Mouse (Mus musculus): ENCODE measurements at regions not wholly inside any gene's neighbourhood (a gene's known extent, or its start where the extent isn't known, plus 50 kb on each side); places are given as distances from the start of the nearest gene placed in this dataset.

- Histone ChIP-seq H3K4me1 (ENCODE audit: insufficient read depth, low read length) (0 out of 2 replicates have a peak, but pooled peaks cover 5% of the 10 kb centered on the region), H3K9me3 (ENCODE audit: low read length) (no peaks in the 10 kb centered on the region), H3K4me3 (ENCODE audit: low read length) (no peak overlapping the region), H3K27me3 (ENCODE audit: insufficient read depth, low read length) (no peaks in the 10 kb centered on the region), H3K36me3 (ENCODE audit: insufficient read depth, low read length) (no peaks in the 10 kb centered on the region), H3K4me2 (ENCODE audit: low read depth, low read length) (no peak overlapping the region), H3K27ac (no peak overlapping the region), H3K9ac (replicated peaks; ENCODE audit: low read length) (no peak overlapping the region)
- TF ChIP-seq CTCF (IDR thresholded peaks at IDR 0.05; ENCODE audit: low read depth): no peak
- no peak for DNase-seq (ENCODE audit: low spot score)
- no peak for ATAC-seq
- WGBS: 87% methylated on average over 3 of the region's 3 CpGs
Measured at GRCm38 (mm10) chr1:189499703-189500102, 97.6 kb upstream of the Kcnk2 start.

- no peak overlapping the region for H3K4me3 ChIP-seq (ENCODE audit: low read length)
- no peaks in the 10 kb centered on the region for H3K36me3 ChIP-seq (ENCODE audit: insufficient read depth, low read length)
- H3K4me1 ChIP-seq (ENCODE audit: insufficient read depth, low read length): 0 out of 2 replicates have a peak, but pooled peaks cover 5% of the 10 kb centered on the region
- TF ChIP-seq CTCF (IDR thresholded peaks at IDR 0.05; ENCODE audit: low read depth): no peak
- no peaks in the 10 kb centered on the region for H3K27me3 ChIP-seq (ENCODE audit: insufficient read depth, low read length)
- no peak overlapping the region for H3K27ac ChIP-seq
- DNase-seq (ENCODE audit: low spot score): no peak
- no peaks in the 10 kb centered on the region for H3K9me3 ChIP-seq (ENCODE audit: low read length)
- H3K4me2 ChIP-seq (ENCODE audit: low read depth, low read length): no peak overlapping the region
- H3K9ac ChIP-seq (replicated peaks; ENCODE audit: low read length): no peak overlapping the region
- ATAC-seq: no peak
- 74% methylated on average over 4 of the region's 4 CpGs for whole genome bisulfite sequencing
Measured at GRCm38 (mm10) chr1:189499141-189499540, 97.1 kb upstream of the Kcnk2 start.

GRCm38 (mm10) chr1:189497031-189497430 is 95.0 kb upstream of the Kcnk2 start:
- no peak for ATAC-seq

GRCm38 (mm10) chr1:189495386-189496150 is 93.5 kb upstream of the Kcnk2 start:
- H3K9me3 ChIP-seq (ENCODE audit: low read length): no peaks in the 10 kb centered on the region
- no peak for TF ChIP-seq CTCF (IDR thresholded peaks at IDR 0.05; ENCODE audit: low read depth)
- ATAC-seq: peak; percentile 45; the same call in 1 of the 2 replicates
- H3K9ac ChIP-seq (replicated peaks; ENCODE audit: low read length): no peak overlapping the region
- DNase-seq (ENCODE audit: low spot score): peak; percentile 49
- H3K4me1 ChIP-seq (ENCODE audit: insufficient read depth, low read length): 0 out of 2 replicates have a peak, but pooled peaks cover 5% of the 10 kb centered on the region
- H3K27me3 ChIP-seq (ENCODE audit: insufficient read depth, low read length): no peaks in the 10 kb centered on the region
- H3K4me2 ChIP-seq (ENCODE audit: low read depth, low read length): no peak overlapping the region
- H3K4me3 ChIP-seq (ENCODE audit: low read length): no peak overlapping the region
- H3K36me3 ChIP-seq (ENCODE audit: insufficient read depth, low read length): no peaks in the 10 kb centered on the region
- 0 out of 2 replicates have a peak overlapping the region, but pooled peaks have one; percentile 5 for H3K27ac ChIP-seq
- 66% methylated on average over 11 of the region's 11 CpGs for WGBS

More at GRCm38 (mm10) chr1:189497031-189497430, 95.0 kb upstream of the Kcnk2 start:
- H3K4me3 ChIP-seq (ENCODE audit: low read length): no peak overlapping the region
- H3K4me1 ChIP-seq (ENCODE audit: insufficient read depth, low read length): 0 out of 2 replicates have a peak, but pooled peaks cover 5% of the 10 kb centered on the region
- no peaks in the 10 kb centered on the region for H3K9me3 ChIP-seq (ENCODE audit: low read length)
- H3K36me3 ChIP-seq (ENCODE audit: insufficient read depth, low read length): no peaks in the 10 kb centered on the region
- WGBS: 60% methylated on average over 9 of the region's 9 CpGs
- no peaks in the 10 kb centered on the region for H3K27me3 ChIP-seq (ENCODE audit: insufficient read depth, low read length)
- peak; percentile 47 for DNase-seq (ENCODE audit: low spot score)
- no peak overlapping the region for H3K9ac ChIP-seq (replicated peaks; ENCODE audit: low read length)
- H3K4me2 ChIP-seq (ENCODE audit: low read depth, low read length): no peak overlapping the region
- no peak for TF ChIP-seq CTCF (IDR thresholded peaks at IDR 0.05; ENCODE audit: low read depth)
- no peak overlapping the region for H3K27ac ChIP-seq

GRCm38 (mm10) chr1:189494896-189495295 is 92.8 kb upstream of the Kcnk2 start:
- Histone ChIP-seq H3K4me1 (ENCODE audit: insufficient read depth, low read length) (0 out of 2 replicates have a peak, but pooled peaks cover 5% of the 10 kb centered on the region), H3K4me2 (ENCODE audit: low read depth, low read length) (no peak overlapping the region), H3K27me3 (ENCODE audit: insufficient read depth, low read length) (no peaks in the 10 kb centered on the region), H3K4me3 (ENCODE audit: low read length) (no peak overlapping the region), H3K9ac (replicated peaks; ENCODE audit: low read length) (no peak overlapping the region), H3K9me3 (ENCODE audit: low read length) (no peaks in the 10 kb centered on the region), H3K36me3 (ENCODE audit: insufficient read depth, low read length) (no peaks in the 10 kb centered on the region), H3K27ac (no peak overlapping the region; the same call in 1 of the 2 replicates)
- ATAC-seq (no peak), DNase-seq (ENCODE audit: low spot score) (peak; percentile 10)
- WGBS: 33% methylated on average over 11 of the region's 11 CpGs
- TF ChIP-seq CTCF (IDR thresholded peaks at IDR 0.05; ENCODE audit: low read depth): no peak

- Histone ChIP-seq H3K27ac (no peak overlapping the region), H3K4me1 (ENCODE audit: insufficient read depth, low read length) (no peaks in the 10 kb centered on the region), H3K9ac (replicated peaks; ENCODE audit: low read length) (no peak overlapping the region), H3K36me3 (ENCODE audit: insufficient read depth, low read length) (no peaks in the 10 kb centered on the region), H3K27me3 (ENCODE audit: insufficient read depth, low read length) (no peaks in the 10 kb centered on the region), H3K9me3 (ENCODE audit: low read length) (no peaks in the 10 kb centered on the region), H3K4me2 (ENCODE audit: low read depth, low read length) (no peak overlapping the region), H3K4me3 (ENCODE audit: low read length) (no peak overlapping the region)
- TF ChIP-seq CTCF (IDR thresholded peaks at IDR 0.05; ENCODE audit: low read depth): no peak
- ATAC-seq: no peak
- 88% methylated on average over 4 of the region's 4 CpGs for WGBS
- no peak for DNase-seq (ENCODE audit: low spot score)
Measured at GRCm38 (mm10) chr1:189485336-189485735, 83.3 kb upstream of the Kcnk2 start.

- Histone ChIP-seq H3K9me3 (ENCODE audit: low read length) (no peaks in the 10 kb centered on the region), H3K27me3 (ENCODE audit: insufficient read depth, low read length) (no peaks in the 10 kb centered on the region), H3K27ac (no peak overlapping the region), H3K36me3 (ENCODE audit: insufficient read depth, low read length) (no peaks in the 10 kb centered on the region), H3K4me1 (ENCODE audit: insufficient read depth, low read length) (no peaks in the 10 kb centered on the region), H3K4me3 (ENCODE audit: low read length) (no peak overlapping the region), H3K9ac (replicated peaks; ENCODE audit: low read length) (no peak overlapping the region), H3K4me2 (ENCODE audit: low read depth, low read length) (no peak overlapping the region)
- TF ChIP-seq CTCF (IDR thresholded peaks at IDR 0.05; ENCODE audit: low read depth): no peak
- WGBS: 89% methylated on average over 7 of the region's 7 CpGs
- DNase-seq (ENCODE audit: low spot score): no peak
- no peak for ATAC-seq
Measured at GRCm38 (mm10) chr1:189483331-189483730, 81.3 kb upstream of the Kcnk2 start.

All from hindbrain, postnatal 0 days (tissue).